Mouse (Mus musculus) neutrophil, adult 5-6 weeks (primary cell): ENCODE measurements around the gene Irf9. TPM values are rescaled to one million over a fixed set of nuclear protein-coding genes. Genes with fewer than 3 reads are reported as not detected.

Experiments used
- ATAC-seq: fragments of 151-379, 151-347 bp; 2 replicates; pipeline ENCODE4 v1.8.0; 2017; ENCODE audit warnings: mild to moderate bottlenecking, moderate TSS enrichment; ENCODE audit not compliant: insufficient number of reproducible peaks, poor library complexity, low FRiP score, severe bottlenecking; ENCODE audit errors: extremely low read depth
- total RNA-seq: library from RNA; stranded (forward); fragments of 200-1000 nt; gene quantifications from 2 replicates; pipeline ENCODE4 v1.2.3, GENCODE M21; 2017

Gene Irf9
- total RNA-seq, 1 experiment from 2014 or later = 163 TPM

DNA sequence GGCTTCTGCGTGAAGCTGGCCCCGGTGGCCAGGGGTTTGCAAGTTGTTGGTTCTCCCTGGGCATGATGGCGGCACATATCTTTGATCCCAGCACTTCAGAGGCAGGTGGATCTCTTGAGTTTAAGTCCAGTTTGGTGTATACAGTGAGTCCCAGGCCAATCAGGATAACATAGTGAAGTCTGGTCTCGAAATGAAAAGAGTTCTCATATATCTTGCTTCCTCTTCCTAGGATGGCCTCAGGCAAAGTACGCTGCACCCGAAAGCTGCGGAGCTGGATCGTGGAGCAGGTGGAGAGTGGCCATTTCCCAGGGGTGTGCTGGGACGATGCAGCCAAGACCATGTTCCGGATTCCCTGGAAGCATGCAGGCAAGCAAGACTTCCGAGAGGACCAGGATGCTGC, 1.5 kb downstream of the Irf9 start:
- ATAC-seq = no peak

DNA sequence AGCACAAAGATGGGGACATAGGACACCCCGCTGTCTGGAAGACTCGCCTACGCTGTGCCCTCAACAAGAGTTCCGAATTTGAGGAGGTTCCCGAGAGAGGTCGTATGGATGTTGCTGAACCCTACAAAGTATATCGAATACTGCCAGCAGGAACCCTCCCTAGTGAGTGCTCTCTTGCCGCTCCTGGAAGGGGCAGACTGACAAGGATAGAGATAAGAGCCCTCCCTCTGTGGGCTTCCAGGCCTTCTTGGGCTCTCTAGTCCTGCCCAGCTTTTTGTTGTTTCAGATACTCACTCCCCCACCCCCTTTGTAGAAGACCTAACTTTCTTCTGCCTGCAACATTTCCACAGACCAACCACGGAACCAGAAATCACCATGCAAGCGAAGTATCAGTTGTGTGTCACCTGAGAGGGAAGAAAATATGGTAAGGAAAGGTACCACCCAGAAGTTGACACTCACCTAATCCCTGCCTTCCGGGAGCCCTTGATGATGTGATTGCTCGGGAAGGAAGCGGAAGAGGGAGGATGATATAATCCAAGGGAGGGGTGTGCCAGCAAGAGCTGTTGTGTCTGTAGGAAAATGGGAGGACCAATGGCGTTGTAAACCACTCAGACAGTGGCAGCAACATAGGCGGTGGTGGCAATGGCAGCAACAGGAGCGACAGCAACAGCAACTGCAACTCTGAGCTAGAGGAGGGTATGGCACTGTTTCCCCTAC, 2.5 kb downstream of the Irf9 start:
- ATAC-seq = no peak

DNA sequence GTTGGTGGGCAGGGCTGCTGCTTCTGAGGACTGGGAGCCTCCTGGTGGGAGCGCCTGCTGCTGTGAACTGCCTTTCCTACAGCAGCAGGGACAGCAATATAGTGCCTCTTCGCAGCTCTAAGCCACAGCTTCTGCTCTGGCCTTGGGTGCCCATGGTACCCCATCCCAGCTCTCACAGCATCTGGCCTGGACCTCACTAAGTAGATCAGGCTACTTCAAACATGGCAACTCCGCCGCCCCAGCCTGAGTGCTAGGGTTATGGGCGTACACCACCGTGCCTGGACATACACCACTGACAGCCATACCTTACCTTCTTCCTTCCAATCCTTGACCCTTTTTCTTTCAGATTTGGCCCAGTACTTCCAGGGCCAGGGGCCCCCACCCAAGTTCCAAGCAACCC, 5.0 kb downstream of the Irf9 start:
- no peak for ATAC-seq

GRCm38 (mm10) chr14:55613346-55613745, 10.0 kb downstream of the Irf9 start:
- no peak for ATAC-seq

DNA sequence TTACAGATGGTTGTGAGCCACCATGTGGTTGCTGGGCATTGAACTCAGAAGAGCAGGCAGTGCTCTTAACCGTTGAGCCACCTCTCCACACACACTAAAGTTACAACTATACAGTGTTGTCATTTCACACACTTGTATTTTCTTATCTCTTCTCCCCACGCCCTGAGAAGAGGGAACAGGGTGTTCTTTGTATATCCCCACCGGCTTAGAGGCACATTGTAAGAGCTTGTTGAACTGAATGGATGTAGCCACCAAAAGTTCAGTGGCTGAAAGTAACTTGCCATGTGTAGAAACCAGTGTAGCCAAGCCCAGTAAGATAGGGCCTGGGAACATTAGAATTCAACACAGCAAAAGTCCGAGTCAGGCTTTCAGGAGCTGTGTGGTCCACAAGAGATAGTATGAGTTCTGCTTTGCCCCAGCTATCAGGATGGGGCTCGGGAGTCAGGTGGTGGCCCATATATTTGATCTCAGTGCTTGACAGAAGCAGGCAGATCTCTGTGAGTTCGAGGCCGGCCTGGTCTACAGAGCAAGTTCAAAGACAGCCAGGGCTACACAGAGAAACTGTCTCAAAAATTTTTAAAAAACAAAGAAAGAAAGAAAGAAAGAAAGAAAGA, 11.3 kb downstream of the Irf9 start:
- ATAC-seq = no peak

DNA sequence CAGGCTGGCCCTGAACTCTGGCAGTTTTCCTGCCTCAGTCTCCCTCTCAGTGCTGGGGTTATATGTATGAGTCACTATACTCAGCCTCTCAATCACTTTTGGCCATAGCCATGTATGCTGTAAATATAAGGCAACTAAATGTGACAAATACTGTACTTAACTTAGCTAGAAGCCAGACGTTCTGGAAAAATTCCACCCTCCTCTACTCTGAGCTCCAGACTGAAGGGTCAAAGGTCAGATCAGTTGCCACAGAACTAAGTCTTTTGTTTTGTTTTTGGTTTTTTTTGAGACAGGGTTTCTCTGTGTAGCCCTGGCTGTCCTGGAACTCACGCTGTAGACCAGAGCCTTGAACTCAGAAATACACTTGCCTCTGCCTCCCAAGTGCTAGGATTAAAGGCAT, 12.5 kb downstream of the Irf9 start:
- ATAC-seq = no peak

DNA sequence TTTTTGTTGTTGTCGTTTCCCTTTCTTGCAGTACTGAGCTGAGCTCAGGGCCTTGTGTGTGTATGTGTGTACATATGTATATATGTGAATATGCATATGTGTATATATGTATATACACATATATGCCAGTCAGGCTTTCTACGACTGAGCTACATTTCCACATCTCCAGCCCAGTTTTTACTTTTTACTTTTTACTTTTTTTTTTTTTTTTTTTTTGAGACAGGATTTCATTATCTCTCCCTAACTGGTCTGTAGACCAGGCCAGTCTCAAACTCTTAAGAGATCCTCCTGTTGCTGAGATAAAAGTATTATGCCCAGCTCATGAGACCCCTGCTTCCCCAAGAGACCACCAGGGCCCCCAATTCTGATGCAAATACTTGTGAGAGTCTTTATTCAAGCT, 13.5 kb downstream of the Irf9 start:
- ATAC-seq = no peak

GRCm38 (mm10) chr14:55617822-55618221, 14.5 kb downstream of the Irf9 start, which contains the start of gene Rec8:
Rec8 (plus strand) TSS chr14:55618037.
- ATAC-seq = peak; percentile 40; the same call in 1 of the 2 replicates

DNA sequence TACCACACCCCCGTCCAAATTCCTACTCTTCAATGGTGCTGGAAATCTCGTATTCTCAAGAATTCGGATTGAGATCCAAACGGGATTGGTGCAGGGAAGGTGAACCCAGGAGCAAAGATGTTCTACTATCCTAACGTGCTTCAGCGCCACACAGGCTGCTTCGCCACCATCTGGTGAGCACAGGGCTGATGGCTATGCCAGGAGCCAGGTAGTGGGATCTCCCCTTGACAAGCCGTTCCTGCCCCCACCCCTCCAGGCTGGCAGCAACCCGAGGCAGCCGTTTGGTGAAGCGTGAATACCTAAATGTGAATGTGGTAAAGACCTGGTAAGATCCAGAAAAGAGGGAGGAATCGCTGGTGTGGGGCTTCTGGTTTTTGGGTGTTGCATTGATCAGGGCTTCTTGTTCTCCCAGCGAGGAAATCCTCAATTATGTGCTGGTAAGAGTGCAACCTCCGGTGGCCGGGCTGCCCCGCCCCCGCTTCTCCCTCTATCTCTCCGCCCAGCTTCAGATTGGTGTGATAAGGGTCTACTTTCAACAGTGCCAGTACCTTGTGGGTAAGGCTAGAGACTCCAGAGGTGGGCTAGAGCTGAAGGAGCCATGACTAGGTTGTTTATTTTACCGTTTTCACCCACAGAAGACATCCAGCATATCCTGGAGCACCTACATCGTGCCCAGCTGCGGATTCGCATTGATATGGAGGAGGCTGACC, 15.3 kb downstream of the Irf9 start:
- ATAC-seq = no peak

- no peak for ATAC-seq
Observed at GRCm38 (mm10) chr14:55628077-55628827, 24.9 kb downstream of the Irf9 start.

GRCm38 (mm10) chr14:55629312-55629711, 25.9 kb downstream of the Irf9 start:
- peak; percentile 70 for ATAC-seq

- no peak for ATAC-seq
Observed at GRCm38 (mm10) chr14:55634874-55635522, 31.6 kb downstream of the Irf9 start.

- peak; percentile 88 for ATAC-seq
Observed at GRCm38 (mm10) chr14:55635523-55636007, 32.2 kb downstream of the Irf9 start, which contains the start of gene Ipo4. Ipo4 (minus strand) TSS chr14:55635957.

- ATAC-seq = no peak
Observed at GRCm38 (mm10) chr14:55637795-55638194, 34.4 kb downstream of the Irf9 start, which contains the start of gene Gm49378. Gm49378 (minus strand) TSS chr14:55637895.

- ATAC-seq = no peak
Observed at GRCm38 (mm10) chr14:55640816-55641215, 37.4 kb downstream of the Irf9 start.

- no peak for ATAC-seq
Observed at GRCm38 (mm10) chr14:55641291-55641690, 37.9 kb downstream of the Irf9 start.

DNA sequence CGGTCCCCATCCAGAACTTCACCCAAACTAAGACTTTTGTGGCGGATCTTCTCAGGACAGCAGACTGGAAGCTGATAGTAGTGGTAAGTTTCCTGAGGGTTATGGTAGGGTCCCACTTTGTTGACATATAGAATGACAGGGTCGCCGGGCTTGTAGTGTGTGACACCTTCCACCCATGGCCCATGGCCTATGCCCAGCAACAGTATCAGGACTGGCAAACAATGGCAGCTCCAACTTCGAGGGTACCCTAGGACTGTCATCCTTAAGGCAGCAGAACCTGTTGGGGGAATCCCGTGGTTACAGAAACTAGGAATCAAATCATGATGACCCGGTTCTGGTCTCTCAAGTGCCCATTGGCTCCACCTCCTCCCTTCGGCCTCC, 39.3 kb downstream of the Irf9 start:
- ATAC-seq = no peak

- peak; percentile 70 for ATAC-seq
Observed at GRCm38 (mm10) chr14:55643060-55643907, 39.9 kb downstream of the Irf9 start, which contains the start of gene Tm9sf1. Tm9sf1 (minus strand) TSS chr14:55643806.
